Mouse (Mus musculus): ENCODE results near the gene Filip1.
A peak's percentile ranks its signal among the peaks of the same experiment; 100 is the strongest.
"Not testable (repeated sequence)": the region's sequence is repeated elsewhere in the genome, so short reads cannot be mapped to it uniquely, and the experiment has no call there.

Filip1 gene

GRCm38 (mm10) chr9:80012751-80013150 is at the start of gene Filip1:
Filip1 (minus strand) TSS chr9:80012851.
- DNase-seq (ENCODE audit: extremely low read depth, insufficient read length, low spot score): no peak

GRCm38 (mm10) chr9:80057690-80058089 is 45.0 kb upstream of the Filip1 start:
- DNase-seq (ENCODE audit: extremely low read depth, insufficient read length, low spot score): peak; percentile 13

- no peak for DNase-seq (ENCODE audit: extremely low read depth, insufficient read length, low spot score)
Observed at GRCm38 (mm10) chr9:80052951-80053350, 40.3 kb upstream of the Filip1 start.

GRCm38 (mm10) chr9:80049271-80049670 is 36.6 kb upstream of the Filip1 start:
- DNase-seq (ENCODE audit: extremely low read depth, insufficient read length, low spot score): not testable (repeated sequence)

GRCm38 (mm10) chr9:80044301-80044700 is 31.6 kb upstream of the Filip1 start:
- DNase-seq (ENCODE audit: extremely low read depth, insufficient read length, low spot score): not testable (repeated sequence)

GRCm38 (mm10) chr9:80039296-80039815 is 26.7 kb upstream of the Filip1 start:
- DNase-seq (ENCODE audit: extremely low read depth, insufficient read length, low spot score): no peak

GRCm38 (mm10) chr9:80037997-80038383 is 25.3 kb upstream of the Filip1 start:
- DNase-seq (ENCODE audit: extremely low read depth, insufficient read length, low spot score): no peak

- DNase-seq (ENCODE audit: extremely low read depth, insufficient read length, low spot score): no peak
Observed at GRCm38 (mm10) chr9:80037262-80037996, 24.8 kb upstream of the Filip1 start.

- DNase-seq (ENCODE audit: extremely low read depth, insufficient read length, low spot score): no peak
Observed at GRCm38 (mm10) chr9:80026581-80027021, 13.9 kb upstream of the Filip1 start.

GRCm38 (mm10) chr9:80026017-80026416 is 13.4 kb upstream of the Filip1 start:
- DNase-seq (ENCODE audit: extremely low read depth, insufficient read length, low spot score): no peak

GRCm38 (mm10) chr9:80025347-80025746 is 12.7 kb upstream of the Filip1 start:
- not testable (repeated sequence) for DNase-seq (ENCODE audit: extremely low read depth, insufficient read length, low spot score)

GRCm38 (mm10) chr9:80022821-80023220 is 10.2 kb upstream of the Filip1 start:
- DNase-seq (ENCODE audit: extremely low read depth, insufficient read length, low spot score): no peak

GRCm38 (mm10) chr9:80021648-80022047 is 9.0 kb upstream of the Filip1 start:
- DNase-seq (ENCODE audit: extremely low read depth, insufficient read length, low spot score): peak; percentile 19

- no peak for DNase-seq (ENCODE audit: extremely low read depth, insufficient read length, low spot score)
Observed at GRCm38 (mm10) chr9:80020429-80020828, 7.8 kb upstream of the Filip1 start.

GRCm38 (mm10) chr9:80012016-80012415 is 635 bp downstream of the Filip1 start:
- DNase-seq (ENCODE audit: extremely low read depth, insufficient read length, low spot score): no peak

- DNase-seq (ENCODE audit: extremely low read depth, insufficient read length, low spot score): no peak
Observed at GRCm38 (mm10) chr9:80002394-80003188, 10.1 kb downstream of the Filip1 start.

GRCm38 (mm10) chr9:79997282-79997681 is 15.4 kb downstream of the Filip1 start:
- no peak for DNase-seq (ENCODE audit: extremely low read depth, insufficient read length, low spot score)

GRCm38 (mm10) chr9:79994296-79994695 is 18.4 kb downstream of the Filip1 start:
- DNase-seq (ENCODE audit: extremely low read depth, insufficient read length, low spot score): no peak

- DNase-seq (ENCODE audit: extremely low read depth, insufficient read length, low spot score): no peak
Observed at GRCm38 (mm10) chr9:79993066-79993465, 19.6 kb downstream of the Filip1 start.

- no peak for DNase-seq (ENCODE audit: extremely low read depth, insufficient read length, low spot score)
Observed at GRCm38 (mm10) chr9:79990456-79991017, 22.1 kb downstream of the Filip1 start.

GRCm38 (mm10) chr9:79989703-79990102 is 22.9 kb downstream of the Filip1 start:
- no peak for DNase-seq (ENCODE audit: extremely low read depth, insufficient read length, low spot score)
